Mouse (Mus musculus): ENCODE data around the gene Klrd1.
"Not testable (repeated sequence)": the region's sequence is repeated elsewhere in the genome, so short reads cannot be mapped to it uniquely, and the experiment has no call there.

Gene Klrd1

GRCm38 (mm10) chr6:129591508-129591907 lies at the start of gene Klrd1:
TSS of gene Klrd1 (plus strand) at chr6:129591782.
- DNase-seq, result no peak

- no peak for DNase-seq
These were observed 49.7 kb upstream of the Klrd1 start for GRCm38 (mm10) chr6:129541931-129542330.

GRCm38 (mm10) chr6:129542540-129542939 lies 49.0 kb upstream of the Klrd1 start:
- peak in 1 of 2 experiments; percentile 41 for DNase-seq

GRCm38 (mm10) chr6:129543709-129544606 lies 47.6 kb upstream of the Klrd1 start:
- DNase-seq, result peak; percentile 74 to 86

- no peak for DNase-seq
These were observed 44.3 kb upstream of the Klrd1 start for GRCm38 (mm10) chr6:129547277-129547676.

GRCm38 (mm10) chr6:129548009-129548408 lies 43.6 kb upstream of the Klrd1 start:
- no peak for DNase-seq

- no peak for DNase-seq
These were observed 34.1 kb upstream of the Klrd1 start for GRCm38 (mm10) chr6:129557298-129558023.

GRCm38 (mm10) chr6:129558946-129559640 lies 32.5 kb upstream of the Klrd1 start:
- peak; percentile 49 to 82 for DNase-seq

GRCm38 (mm10) chr6:129559641-129560027 lies 31.9 kb upstream of the Klrd1 start:
- DNase-seq, result no peak

- no peak for DNase-seq
These were observed 26.3 kb upstream of the Klrd1 start for GRCm38 (mm10) chr6:129565257-129565656.

GRCm38 (mm10) chr6:129575315-129575714 lies 16.3 kb upstream of the Klrd1 start:
- no peak for DNase-seq

- DNase-seq, result no peak
These were observed 14.0 kb upstream of the Klrd1 start, which contains the start of gene Klre1 for GRCm38 (mm10) chr6:129577605-129578004. TSS of gene Klre1 (plus strand) at chr6:129577905.

GRCm38 (mm10) chr6:129581274-129581673 lies 10.3 kb upstream of the Klrd1 start:
- DNase-seq, result no peak

GRCm38 (mm10) chr6:129581896-129582295 lies 9.7 kb upstream of the Klrd1 start:
- no peak for DNase-seq

- DNase-seq, result no peak
These were observed 8.6 kb upstream of the Klrd1 start for GRCm38 (mm10) chr6:129583014-129583413.

- no peak for DNase-seq
These were observed 16.8 kb downstream of the Klrd1 start for GRCm38 (mm10) chr6:129608372-129608771.

- DNase-seq, result no peak
These were observed 32.2 kb downstream of the Klrd1 start, which contains the start of gene Klrk1 for GRCm38 (mm10) chr6:129623735-129624134. TSS of gene Klrk1 (minus strand) at chr6:129623864.

- DNase-seq, result not testable (repeated sequence)
These were observed 39.5 kb downstream of the Klrd1 start for GRCm38 (mm10) chr6:129631046-129631445.

GRCm38 (mm10) chr6:129643237-129643636 lies 51.7 kb downstream of the Klrd1 start, which contains the start of gene Klrc3:
TSS of gene Klrc3 (minus strand) at chr6:129643337.
- DNase-seq, result not testable (repeated sequence)

GRCm38 (mm10) chr6:129644054-129644453 lies 52.5 kb downstream of the Klrd1 start:
- not testable (repeated sequence) for DNase-seq

All from kidney, adult 8-10 months (tissue).